Mouse (Mus musculus) neural tube, embryonic 13.5 days (tissue): ENCODE measurements around the gene Txndc16. TPM values are rescaled to one million over a fixed set of nuclear protein-coding genes. Genes with fewer than 3 reads are reported as not detected.

Experiments used
- ATAC-seq: fragments of 200-750 bp; cut with Nextera tagmentation; 2 replicates; pipeline ENCODE4 v1.8.0; 2017; ENCODE audit warnings: low read depth, mild to moderate bottlenecking, moderate TSS enrichment, moderate library complexity
- H3K27ac ChIP-seq: fragments of 300-500 bp; sonication (generic); replicated peaks from 2 replicates; pipeline ENCODE4 v1.5.1; 2015; ENCODE audit warnings: moderate library complexity, mild to moderate bottlenecking, inconsistent platforms
- H3K27me3 ChIP-seq: fragments of 300-500 bp; sonication (generic); 2 replicates; pipeline ENCODE4 v1.6.1; 2015; ENCODE audit warnings: mild to moderate bottlenecking, inconsistent platforms
- H3K36me3 ChIP-seq: fragments of 300-500 bp; sonication (generic); 2 replicates; pipeline ENCODE4 v1.6.1; 2015; ENCODE audit warnings: mild to moderate bottlenecking, inconsistent platforms
- H3K4me1 ChIP-seq: fragments of 300-500 bp; sonication (generic); replicated peaks from 2 replicates; pipeline ENCODE4 v1.6.1; 2015; ENCODE audit warnings: inconsistent platforms
- H3K4me2 ChIP-seq: fragments of 300-500 bp; sonication (generic); 2 replicates; pipeline ENCODE4 v1.6.1; 2015; ENCODE audit warnings: inconsistent platforms, mild to moderate bottlenecking, moderate library complexity
- H3K4me3 ChIP-seq: fragments of 300-500 bp; sonication (generic); 2 replicates; pipeline ENCODE4 v1.5.1; 2015; ENCODE audit warnings: mild to moderate bottlenecking, inconsistent platforms
- H3K9ac ChIP-seq: fragments of 300-500 bp; sonication (generic); 2 replicates; pipeline ENCODE4 v1.6.1; 2015; ENCODE audit warnings: moderate library complexity, mild to moderate bottlenecking, inconsistent platforms
- H3K9me3 ChIP-seq: fragments of 300-500 bp; sonication (generic); 2 replicates; pipeline ENCODE4 v1.6.1; 2016; ENCODE audit warnings: inconsistent platforms
- WGBS: fragments of 180-500 bp; shearing (Covaris S2); methylation state at CpG from one replicate; pipeline ENCODE4 v1.1.7; 2015; 5-methylcytosine and 5-hydroxymethylcytosine counted together
- polyA plus RNA-seq: library from polyadenylated mRNA; unstranded; fragments of >200 nt; fragmentation: Nextera tagmentation; extraction: Ambion mirVana; gene quantifications from 2 replicates; pipeline ENCODE4 v1.2.1, GENCODE M21; 2015

The Txndc16 gene
- 32.3 and 37.1 TPM in 2 replicates for polyA plus RNA-seq

DNA sequence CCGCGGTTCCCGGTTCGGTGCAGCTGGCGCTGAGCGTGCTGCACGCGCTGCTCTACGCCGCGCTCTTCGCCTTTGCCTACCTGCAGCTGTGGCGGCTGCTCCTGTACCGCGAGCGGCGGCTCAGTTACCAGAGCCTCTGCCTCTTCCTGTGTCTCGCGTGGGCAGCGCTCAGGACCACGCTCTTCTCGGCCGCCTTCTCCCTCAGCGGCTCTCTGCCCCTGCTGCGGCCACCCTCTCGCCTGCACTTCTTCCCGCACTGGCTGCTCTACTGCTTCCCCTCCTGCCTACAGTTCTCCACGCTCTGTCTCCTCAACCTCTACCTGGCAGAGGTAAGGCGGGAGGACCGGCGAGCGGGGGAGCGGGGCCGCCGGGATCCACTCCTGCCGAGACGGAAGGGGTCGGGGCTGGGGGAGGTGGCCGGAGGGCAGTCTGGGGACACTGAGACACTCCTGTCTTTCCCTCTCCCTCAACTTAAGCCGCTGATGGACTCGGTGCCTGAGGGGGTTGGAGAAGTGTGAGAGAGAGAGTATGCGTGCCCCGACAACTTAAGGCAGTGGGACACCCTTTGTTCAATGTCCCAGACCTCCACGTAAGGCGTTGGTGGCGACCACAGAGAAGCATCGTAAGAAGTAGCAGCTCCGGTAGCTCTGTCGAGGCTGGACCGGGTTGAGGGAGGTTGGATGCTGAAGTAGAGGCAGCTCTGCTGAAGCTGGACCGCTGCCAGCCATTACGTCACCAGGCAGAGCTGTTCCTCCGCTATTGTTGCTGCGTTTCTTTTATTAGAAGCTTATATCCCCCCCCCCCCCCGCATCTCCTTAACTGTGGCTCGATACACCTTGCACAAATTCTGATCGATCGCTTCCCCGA, at the start of gene Txndc16:
TSS of gene Txndc16 (minus strand) at position 239 of the 867 bp plus-strand sequence.
- Histone ChIP-seq H3K4me3 (peak within 1 kb of the TSS; percentile 90), H3K27me3 (no peaks in the 10 kb centered on the region), H3K27ac (peak within 1 kb of the TSS; percentile 97), H3K36me3 (no peaks in the 10 kb centered on the region), H3K4me1 (peaks cover 30% of the 10 kb centered on the region), H3K4me2 (peak within 1 kb of the TSS; percentile 74), H3K9ac (peak within 1 kb of the TSS; percentile 96), H3K9me3 (no peaks in the 10 kb centered on the region)
- under 1% methylated on average over 59 of the region's 59 CpGs for WGBS
- ATAC-seq: peak; percentile 66

- 83% methylated on average over 3 of the region's 3 CpGs for WGBS
- Histone ChIP-seq H3K27me3 (no peaks in the 10 kb centered on the region), H3K4me3 (no peak overlapping the region), H3K9ac (no peak overlapping the region), H3K4me2 (no peak overlapping the region), H3K36me3 (peaks cover 41% of the 10 kb centered on the region), H3K9me3 (0 out of 2 replicates have a peak, but pooled peaks cover 3% of the 10 kb centered on the region), H3K4me1 (no peaks in the 10 kb centered on the region), H3K27ac (no peak overlapping the region)
- no peak for ATAC-seq
Observed at GRCm38 (mm10) chr14:45263831-45264592, 43.9 kb upstream of the Txndc16 start.

DNA sequence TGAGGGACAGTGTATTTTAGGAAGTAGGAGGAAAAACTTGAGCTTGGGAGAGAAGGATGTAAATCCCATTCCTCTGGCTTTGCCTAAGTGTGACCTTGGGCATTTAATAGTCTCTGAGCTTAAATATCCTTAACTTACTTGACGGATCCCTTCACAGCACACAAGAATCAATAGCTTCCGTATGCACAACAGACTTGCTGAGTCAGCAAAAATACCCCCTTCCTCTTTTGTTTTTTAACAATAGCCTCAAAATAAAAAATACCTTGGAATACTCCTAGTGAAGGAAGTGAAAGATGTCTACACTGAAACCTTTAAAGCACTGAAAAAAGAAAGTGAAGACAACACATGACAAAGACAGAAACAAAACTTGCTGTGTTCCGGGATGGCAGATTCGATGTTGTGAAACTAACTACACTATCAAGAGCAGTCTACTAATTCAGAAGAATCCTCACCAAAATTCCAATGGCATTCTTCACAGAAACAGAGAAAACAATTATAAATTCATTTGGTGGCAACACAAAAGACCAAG, 31.5 kb upstream of the Txndc16 start:
- H3K36me3 ChIP-seq: peaks cover 24% of the 10 kb centered on the region
- no peak overlapping the region for H3K27ac ChIP-seq
- no peak overlapping the region for H3K4me2 ChIP-seq
- H3K27me3 ChIP-seq: no peaks in the 10 kb centered on the region
- 83% methylated on average over 4 of the region's 4 CpGs for WGBS
- no peak overlapping the region for H3K4me3 ChIP-seq
- no peak overlapping the region for H3K9ac ChIP-seq
- no peaks in the 10 kb centered on the region for H3K4me1 ChIP-seq
- ATAC-seq: no peak
- H3K9me3 ChIP-seq: no peaks in the 10 kb centered on the region

GRCm38 (mm10) chr14:45241613-45242012, 21.5 kb upstream of the Txndc16 start:
- WGBS: 55% methylated on average over 1 of the region's 1 CpGs
- H3K9ac ChIP-seq: no peak overlapping the region
- H3K4me3 ChIP-seq: no peak overlapping the region
- H3K4me1 ChIP-seq: no peaks in the 10 kb centered on the region
- H3K27me3 ChIP-seq: no peaks in the 10 kb centered on the region
- no peaks in the 10 kb centered on the region for H3K9me3 ChIP-seq
- peaks cover 5% of the 10 kb centered on the region; the same call in 1 of the 2 replicates for H3K36me3 ChIP-seq
- H3K27ac ChIP-seq: no peak overlapping the region
- no peak overlapping the region for H3K4me2 ChIP-seq
- no peak for ATAC-seq

- Histone ChIP-seq H3K4me3 (no peak overlapping the region), H3K9ac (no peak overlapping the region), H3K4me1 (no peaks in the 10 kb centered on the region), H3K4me2 (no peak overlapping the region), H3K9me3 (no peaks in the 10 kb centered on the region), H3K27ac (no peak overlapping the region), H3K36me3 (no peaks in the 10 kb centered on the region), H3K27me3 (no peaks in the 10 kb centered on the region)
- no peak for ATAC-seq
- 73% methylated on average over 2 of the region's 2 CpGs for WGBS
Observed at GRCm38 (mm10) chr14:45239042-45239441, 18.9 kb upstream of the Txndc16 start.

DNA sequence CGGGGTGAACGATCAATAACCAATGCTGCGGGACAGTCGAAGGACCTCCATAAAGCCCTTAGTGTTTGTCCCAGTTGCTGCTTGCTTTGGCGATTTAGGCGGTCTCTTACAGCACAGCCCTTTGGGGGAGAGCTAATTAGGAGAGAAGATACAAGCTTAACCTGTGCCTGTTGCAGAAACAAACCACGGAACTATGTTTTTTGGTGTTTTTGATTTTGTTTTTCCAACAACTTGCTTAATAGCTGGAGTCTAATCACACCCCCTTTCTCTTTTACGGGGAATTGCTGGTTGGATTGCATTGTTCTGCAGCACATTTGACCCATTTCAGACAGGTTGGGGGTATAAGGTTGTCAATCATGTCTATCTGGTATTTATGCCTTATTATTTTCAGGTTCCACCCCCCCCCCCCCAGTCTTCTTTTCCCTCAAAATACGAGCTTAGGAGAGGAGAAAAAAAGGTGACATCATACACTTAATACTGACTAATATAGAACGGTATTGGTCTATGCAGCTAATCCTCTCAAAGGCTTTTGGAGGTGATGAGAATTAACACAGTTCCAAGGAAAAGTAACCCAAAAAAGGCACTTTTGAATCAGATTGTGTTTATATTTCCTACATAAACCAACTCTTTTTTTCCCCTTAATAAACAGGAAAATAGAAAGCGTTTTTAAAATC, 966 bp upstream of the Txndc16 start:
- H3K4me3 ChIP-seq: peak overlapping the region; percentile 90
- peak overlapping the region; percentile 96 for H3K9ac ChIP-seq
- peak overlapping the region; percentile 65 for H3K4me2 ChIP-seq
- no peaks in the 10 kb centered on the region for H3K9me3 ChIP-seq
- peak overlapping the region; percentile 97 for H3K27ac ChIP-seq
- 10% methylated on average over 11 of the region's 11 CpGs for WGBS
- H3K4me1 ChIP-seq: peaks cover 30% of the 10 kb centered on the region
- H3K36me3 ChIP-seq: no peaks in the 10 kb centered on the region
- H3K27me3 ChIP-seq: no peaks in the 10 kb centered on the region
- peak; percentile 6; the same call in 1 of the 2 replicates for ATAC-seq

DNA sequence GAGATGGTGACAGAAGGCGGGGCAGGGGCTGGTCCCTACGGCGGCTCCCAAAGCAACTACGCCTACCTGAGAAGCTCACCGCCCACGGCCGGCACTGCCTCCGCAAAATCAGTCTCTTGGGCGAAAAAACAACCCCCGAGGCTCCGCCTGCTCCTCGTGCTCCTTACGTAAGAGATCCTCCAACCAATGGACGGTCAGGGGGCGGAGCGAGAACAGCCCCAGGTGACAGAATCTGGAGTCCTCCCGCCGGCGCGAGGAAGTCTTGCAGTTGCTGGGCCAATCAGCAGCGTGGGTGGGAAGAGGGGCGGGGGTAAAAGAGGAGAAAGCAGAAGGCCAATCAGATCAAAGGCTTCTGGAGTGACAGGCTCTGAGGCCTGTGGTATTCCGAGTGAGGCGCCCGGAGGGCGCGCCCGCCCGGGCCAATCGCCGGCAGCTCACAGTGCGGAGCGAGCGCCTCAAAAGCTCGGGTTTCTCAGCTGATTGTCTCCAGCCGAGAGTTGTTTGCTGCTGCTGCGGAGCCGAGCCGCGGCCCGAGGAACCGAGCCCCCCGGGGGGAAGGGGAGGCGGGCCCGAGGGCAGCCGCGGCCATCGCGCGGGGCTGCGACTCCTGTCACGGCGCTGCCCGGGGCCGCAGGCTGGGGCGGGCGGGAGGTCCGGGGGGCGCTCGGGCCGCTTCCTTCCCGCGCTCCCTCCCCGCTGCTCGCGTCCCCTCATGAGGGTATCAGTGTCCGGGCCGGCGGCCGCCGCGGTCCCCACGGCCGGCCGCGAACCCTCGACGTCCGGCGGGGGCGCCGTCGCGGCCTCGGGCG, 643 bp downstream of the Txndc16 start, which contains the start of gene Gpr137c:
TSS of gene Gpr137c (plus strand) at position 437 of the 809 bp plus-strand sequence.
- H3K4me1 ChIP-seq: peaks cover 30% of the 10 kb centered on the region
- under 1% methylated on average over 75 of the region's 86 CpGs for WGBS
- peak; percentile 98 for ATAC-seq

GRCm38 (mm10) chr14:45217693-45218092, 2.4 kb downstream of the Txndc16 start:
- H3K27me3 ChIP-seq: no peaks in the 10 kb centered on the region
- no peak for ATAC-seq
- WGBS: 86% methylated on average over 4 of the region's 4 CpGs
- H3K27ac ChIP-seq: no peak overlapping the region
- peak overlapping the region; percentile 74 for H3K4me2 ChIP-seq
- H3K9ac ChIP-seq: peak overlapping the region; percentile 79
- no peaks in the 10 kb centered on the region for H3K9me3 ChIP-seq
- peaks cover 25% of the 10 kb centered on the region for H3K4me1 ChIP-seq
- no peaks in the 10 kb centered on the region for H3K36me3 ChIP-seq
- H3K4me3 ChIP-seq: peak overlapping the region; percentile 90; the same call in 1 of the 2 replicates

More for the DNA sequence above, 643 bp downstream of the Txndc16 start, which contains the start of gene Gpr137c:
- Histone ChIP-seq H3K9me3 (no peaks in the 10 kb centered on the region), H3K27ac (peak within 1 kb of the TSS; percentile 97), H3K4me2 (peak within 1 kb of the TSS; percentile 74), H3K4me3 (peak within 1 kb of the TSS; percentile 90), H3K36me3 (no peaks in the 10 kb centered on the region), H3K9ac (peak within 1 kb of the TSS; percentile 96), H3K27me3 (no peaks in the 10 kb centered on the region)

GRCm38 (mm10) chr14:45216711-45217340, 3.3 kb downstream of the Txndc16 start:
- WGBS: 94% methylated on average over 9 of the region's 9 CpGs
- Histone ChIP-seq H3K36me3 (peaks cover 5% of the 10 kb centered on the region), H3K27ac (no peak overlapping the region), H3K4me3 (no peak overlapping the region), H3K9ac (no peak overlapping the region), H3K27me3 (no peaks in the 10 kb centered on the region), H3K4me2 (no peak overlapping the region), H3K4me1 (peaks cover 20% of the 10 kb centered on the region), H3K9me3 (no peaks in the 10 kb centered on the region)
- ATAC-seq: no peak

DNA sequence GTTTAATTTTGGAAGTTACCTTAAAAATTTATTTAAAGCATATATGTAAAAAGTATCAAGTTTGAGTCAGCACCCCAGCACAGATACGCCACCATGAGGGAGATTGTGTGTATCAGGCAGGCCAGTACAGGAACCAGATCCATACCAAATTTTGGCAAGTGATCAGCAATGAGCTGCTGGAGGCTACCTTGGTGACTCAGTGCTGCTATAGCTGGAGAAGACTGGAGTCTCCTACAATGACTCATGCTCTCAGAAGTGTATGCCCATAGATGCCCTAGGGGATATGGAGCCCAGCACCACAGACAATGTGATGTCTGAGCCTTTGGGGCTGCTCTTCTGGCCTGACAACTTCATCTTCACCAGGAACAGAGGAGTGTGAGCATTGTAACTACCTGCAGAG, 8.7 kb downstream of the Txndc16 start:
- Histone ChIP-seq H3K4me2 (no peak overlapping the region), H3K9ac (no peak overlapping the region), H3K4me3 (no peak overlapping the region), H3K4me1 (peaks cover 2% of the 10 kb centered on the region; the same call in 1 of the 2 replicates), H3K36me3 (peaks cover 40% of the 10 kb centered on the region), H3K9me3 (no peaks in the 10 kb centered on the region), H3K27ac (no peak overlapping the region), H3K27me3 (no peaks in the 10 kb centered on the region)
- ATAC-seq: no peak
- WGBS: 93% methylated on average over 1 of the region's 1 CpGs
